Mouse (Mus musculus) olfactory bulb, adult 2 months (tissue): ENCODE measurements around the gene Ddost. TPM values are rescaled to one million over a fixed set of nuclear protein-coding genes. Genes with fewer than 3 reads are reported as not detected.

Source experiments
- H3K27ac ChIP-seq: fragments of 200-500 bp; 2 replicates; pipeline ENCODE4 v1.5.1; 2012; ENCODE audit warnings: low read depth, low read length; ENCODE audit not compliant: insufficient read depth
- H3K4me1 ChIP-seq: fragments of 200-500 bp; 2 replicates; pipeline ENCODE4 v1.6.1; 2012; ENCODE audit warnings: low read length; ENCODE audit not compliant: control insufficient read depth, insufficient read depth
- H3K4me3 ChIP-seq: fragments of 200-500 bp; 2 replicates; pipeline ENCODE4 v1.5.1; 2012; ENCODE audit warnings: mild to moderate bottlenecking, low read depth, low read length, moderate library complexity; ENCODE audit not compliant: insufficient read depth
- CTCF ChIP-seq: fragments of 200-500 bp; IDR thresholded peaks from 2 replicates; pipeline ENCODE4 v1.5.1; 2012; ENCODE audit warnings: low read depth, mild to moderate bottlenecking, low read length, moderate library complexity; ENCODE audit not compliant: insufficient read depth
- POLR2A ChIP-seq: fragments of 200-500 bp; IDR thresholded peaks from 2 replicates; pipeline ENCODE4 v1.6.1; 2012; ENCODE audit warnings: mild to moderate bottlenecking, low read depth, low read length, moderate library complexity; ENCODE audit not compliant: insufficient read depth
- WGBS: fragments of 180-500 bp; shearing (Covaris S2); methylation state at CpG from one replicate; pipeline ENCODE4 v1.1.7; 2018; 5-methylcytosine and 5-hydroxymethylcytosine counted together
- polyA plus RNA-seq: library from polyadenylated mRNA; stranded (reverse); fragments of >200 nt; gene quantifications from 2 replicates; pipeline ENCODE4 v1.2.4, GENCODE M21; 2012; ENCODE audit warnings: low replicate concordance; ENCODE audit not compliant: missing spikeins, insufficient read depth, insufficient read length

The Ddost gene
- 218 TPM in 1 of 2 replicates, not detected in the other for polyA plus RNA-seq

GRCm38 (mm10) chr4:138304340-138305104 is at the start of gene Ddost:
TSS of gene Ddost (plus strand) at chr4:138304730.
- TF ChIP-seq CTCF = no peak
- TF ChIP-seq POLR2A = peak; percentile 80; the same call in 1 of the 2 replicates
- under 1% methylated on average over 64 of the region's 64 CpGs for WGBS
- Histone ChIP-seq H3K27ac (peak within 1 kb of the TSS; percentile 52; the same call in 1 of the 2 replicates), H3K4me1 (peaks cover 9% of the 10 kb centered on the region), H3K4me3 (peak within 1 kb of the TSS; percentile 96)

GRCm38 (mm10) chr4:138257116-138257687 is 47.3 kb upstream of the Ddost start:
- Histone ChIP-seq H3K4me1 (peaks cover 8% of the 10 kb centered on the region), H3K4me3 (no peak overlapping the region), H3K27ac (no peak overlapping the region)
- WGBS = 82% methylated on average over 22 of the region's 22 CpGs
- TF ChIP-seq CTCF (no peak), POLR2A (no peak)

- 81% methylated on average over 7 of the region's 7 CpGs for WGBS
- Histone ChIP-seq H3K4me1 (peaks cover 7% of the 10 kb centered on the region), H3K27ac (no peak overlapping the region), H3K4me3 (no peak overlapping the region)
- TF ChIP-seq CTCF (no peak), POLR2A (no peak)
Observed at GRCm38 (mm10) chr4:138258663-138259062, 45.9 kb upstream of the Ddost start.

GRCm38 (mm10) chr4:138259482-138259881 is 45.0 kb upstream of the Ddost start:
- H3K4me1 ChIP-seq = peaks cover 11% of the 10 kb centered on the region
- no peak overlapping the region for H3K27ac ChIP-seq
- 85% methylated on average over 5 of the region's 5 CpGs for WGBS
- TF ChIP-seq CTCF = no peak
- TF ChIP-seq POLR2A = no peak
- H3K4me3 ChIP-seq = no peak overlapping the region

GRCm38 (mm10) chr4:138261843-138262681 is 42.5 kb upstream of the Ddost start:
- 2% methylated on average over 73 of the region's 78 CpGs for WGBS
- TF ChIP-seq POLR2A (no peak), CTCF (no peak)
- Histone ChIP-seq H3K27ac (no peak overlapping the region), H3K4me1 (peaks cover 12% of the 10 kb centered on the region), H3K4me3 (peak overlapping the region; percentile 57)

- H3K4me1 ChIP-seq = peaks cover 21% of the 10 kb centered on the region
- WGBS = 90% methylated on average over 10 of the region's 10 CpGs
- H3K27ac ChIP-seq = no peak overlapping the region
- H3K4me3 ChIP-seq = no peak overlapping the region
- no peak for TF ChIP-seq CTCF
- no peak for TF ChIP-seq POLR2A
Observed at GRCm38 (mm10) chr4:138267869-138268268, 36.7 kb upstream of the Ddost start.

- 24% methylated on average over 14 of the region's 14 CpGs for WGBS
- Histone ChIP-seq H3K27ac (peak overlapping the region; percentile 55), H3K4me1 (peaks cover 15% of the 10 kb centered on the region), H3K4me3 (no peak overlapping the region)
- no peak for TF ChIP-seq CTCF
- no peak for TF ChIP-seq POLR2A
Observed at GRCm38 (mm10) chr4:138272011-138272997, 32.2 kb upstream of the Ddost start.

GRCm38 (mm10) chr4:138278346-138278745 is 26.2 kb upstream of the Ddost start:
- TF ChIP-seq POLR2A = no peak
- TF ChIP-seq CTCF = no peak
- H3K4me3 ChIP-seq = no peak overlapping the region
- no peak overlapping the region for H3K27ac ChIP-seq
- peaks cover 11% of the 10 kb centered on the region for H3K4me1 ChIP-seq
- 42% methylated on average over 7 of the region's 7 CpGs for WGBS
